Mouse (Mus musculus) CH12.LX (cell line): ENCODE measurements at regions not wholly inside any gene's neighbourhood (a gene's known extent, or its start where the extent isn't known, plus 50 kb on each side); places are given as distances from the start of the nearest gene placed in this dataset.

ENCODE experiments used
- DNase-seq: peaks from one replicate; pipeline ENCODE4 v3.0.0-alpha.2; 2013; ENCODE audit errors: extremely low read depth
- H3K27ac ChIP-seq: 2 replicates; pipeline ENCODE4 v1.5.1; 2012; ENCODE audit warnings: low read depth, mild to moderate bottlenecking, control low read depth, moderate library complexity; ENCODE audit not compliant: insufficient read depth
- H3K27me3 ChIP-seq: replicated peaks from 2 replicates; pipeline ENCODE3; 2012; ENCODE audit warnings: inconsistent platforms
- H3K36me3 ChIP-seq, 2 experiments: replicated peaks in 1 of 2; 2 replicates each; pipeline versions ENCODE3 to v1.6.1; 2012; ENCODE audit warnings: inconsistent platforms in 1 of 2, low read length in 1 of 2, mild to moderate bottlenecking in 1 of 2, mixed read lengths in 1 of 2, moderate library complexity in 1 of 2; ENCODE audit not compliant: control insufficient read depth in 1 of 2, insufficient read depth in 1 of 2
- H3K4me1 ChIP-seq, 2 experiments: 2 replicates each; pipeline ENCODE4 v1.6.1; 2012; ENCODE audit warnings: inconsistent platforms in 1 of 2, moderate library complexity in 1 of 2; ENCODE audit not compliant: insufficient read depth in 2 of 2, control insufficient read depth in 1 of 2
- H3K4me2 ChIP-seq: 2 replicates; pipeline ENCODE4 v1.6.1; 2012; ENCODE audit warnings: low read depth, mild to moderate bottlenecking, control low read depth; ENCODE audit not compliant: poor library complexity, insufficient read depth, severe bottlenecking
- H3K4me3 ChIP-seq, 3 experiments: fragments of 150-350 bp in 1 of 3; sonication (generic) in 1 of 3; replicated peaks in 1 of 3; 2 replicates each; pipeline versions ENCODE3 to v1.5.1; 2011 to 2012; ENCODE audit warnings: low read depth in 2 of 3, low read length in 2 of 3, mild to moderate bottlenecking in 2 of 3, moderate library complexity in 2 of 3, control low read depth in 1 of 3, improper control_type of control experiment in 1 of 3, inconsistent platforms in 1 of 3, mixed read lengths in 1 of 3; ENCODE audit not compliant: poor library complexity in 1 of 3
- H3K79me2 ChIP-seq: replicated peaks from 2 replicates; pipeline ENCODE4 v1.6.1; 2012; ENCODE audit warnings: mild to moderate bottlenecking, moderate library complexity; ENCODE audit not compliant: control insufficient read depth, poor library complexity, insufficient read depth, severe bottlenecking; ENCODE audit errors: extremely low read depth
- H3K9ac ChIP-seq: 2 replicates; pipeline ENCODE4 v1.6.1; 2012; ENCODE audit warnings: low read depth, mild to moderate bottlenecking, control low read depth, moderate library complexity; ENCODE audit not compliant: insufficient read depth
- H3K9me3 ChIP-seq: replicated peaks from 2 replicates; pipeline ENCODE3; 2012; ENCODE audit warnings: low read length, inconsistent platforms, mixed read lengths
- E2F4 ChIP-seq: IDR thresholded peaks from 2 replicates; pipeline ENCODE4 v1.6.1; 2011; ENCODE audit warnings: low read depth, low read length, improper control_type of control experiment; ENCODE audit not compliant: insufficient replicate concordance
- ELF1 ChIP-seq: IDR thresholded peaks from 2 replicates; pipeline ENCODE4 v1.6.1; 2014; ENCODE audit warnings: low read depth, mild to moderate bottlenecking, inconsistent platforms, low read length, improper control_type of control experiment
- EP300 ChIP-seq: IDR thresholded peaks from 2 replicates; pipeline ENCODE4 v1.6.1; 2011; ENCODE audit warnings: low read length, improper control_type of control experiment
- ETS1 ChIP-seq: conservative IDR thresholded peaks from 2 replicates; pipeline ENCODE4 v1.6.1; 2012; ENCODE audit warnings: low read depth, mild to moderate bottlenecking, inconsistent platforms, low read length, improper control_type of control experiment, moderate library complexity
- HCFC1 ChIP-seq: IDR thresholded peaks from 2 replicates; pipeline ENCODE4 v1.6.1; 2012; ENCODE audit warnings: low read depth, mild to moderate bottlenecking, inconsistent platforms, low read length, improper control_type of control experiment
- IRF4 ChIP-seq: IDR thresholded peaks from 2 replicates; pipeline ENCODE4 v1.6.1; 2014; ENCODE audit warnings: low read depth, mild to moderate bottlenecking, inconsistent platforms, low read length, improper control_type of control experiment
- KAT2A ChIP-seq: IDR thresholded peaks from 2 replicates; pipeline ENCODE4 v1.6.1; 2012; ENCODE audit warnings: low read length, improper control_type of control experiment, inconsistent platforms; ENCODE audit not compliant: insufficient replicate concordance
- MAFK ChIP-seq: IDR thresholded peaks from 2 replicates; pipeline ENCODE4 v1.6.1; 2011; ENCODE audit warnings: low read length, improper control_type of control experiment; ENCODE audit not compliant: insufficient replicate concordance
- MYC ChIP-seq: IDR thresholded peaks from 2 replicates; pipeline ENCODE4 v1.6.1; 2011; ENCODE audit warnings: low read depth, mild to moderate bottlenecking, improper control_type of control experiment, low read length
- NRF1 ChIP-seq: IDR thresholded peaks from 2 replicates; pipeline ENCODE4 v1.6.1; 2014; ENCODE audit warnings: low read depth, mild to moderate bottlenecking, inconsistent platforms, low read length, improper control_type of control experiment, moderate library complexity
- PAX5 ChIP-seq: IDR thresholded peaks from 2 replicates; pipeline ENCODE4 v1.6.1; 2012; ENCODE audit warnings: low read length, inconsistent platforms, mixed read lengths
- RCOR1 ChIP-seq: conservative IDR thresholded peaks from 2 replicates; pipeline ENCODE4 v1.6.1; 2012; ENCODE audit warnings: low read depth, mild to moderate bottlenecking, inconsistent platforms, low read length, improper control_type of control experiment
- SMC3 ChIP-seq: IDR thresholded peaks from 2 replicates; pipeline ENCODE4 v1.6.1; 2011; ENCODE audit warnings: low read depth, low read length, improper control_type of control experiment
- TBP ChIP-seq: conservative IDR thresholded peaks from 2 replicates; pipeline ENCODE4 v1.6.1; 2011; ENCODE audit warnings: low read depth, low read length, improper control_type of control experiment
- TCF12 ChIP-seq: IDR thresholded peaks from 2 replicates; pipeline ENCODE4 v1.6.1; 2014; ENCODE audit warnings: low read depth, mild to moderate bottlenecking, inconsistent platforms, low read length, improper control_type of control experiment
- USF1 ChIP-seq: IDR thresholded peaks from 2 replicates; pipeline ENCODE4 v1.6.1; 2014; ENCODE audit warnings: low read depth, mild to moderate bottlenecking, inconsistent platforms, low read length, improper control_type of control experiment
- ZKSCAN1 ChIP-seq: IDR thresholded peaks from 2 replicates; pipeline ENCODE4 v1.6.1; 2012; ENCODE audit warnings: low read depth, inconsistent platforms, low read length, improper control_type of control experiment, borderline replicate concordance
- ZMIZ1 ChIP-seq: IDR thresholded peaks from 2 replicates; pipeline ENCODE4 v1.6.1; 2012; ENCODE audit warnings: low read depth, mild to moderate bottlenecking, inconsistent platforms, low read length, improper control_type of control experiment
- dilution Hi-C: fragments of 300-500 bp; cut with MboI; formaldehyde crosslinking; loops from 2 replicates; pipeline ENCODE4 v1.14.3; 2020; ENCODE audit warnings: low sequenced_read_pairs; ENCODE audit not compliant: extremely low pct_unique_long_range_greater_than_20kb, extremely low pct_ligation_motif_present
- in situ Hi-C: fragments of 300-500 bp; cut with MboI; formaldehyde crosslinking; loops from 3 replicates; pipeline ENCODE4 v1.14.3; 2019; ENCODE audit warnings: low sequenced_read_pairs, low pct_ligation_motif_present, low pct_unique_long_range_greater_than_20kb, mixed read lengths

- Histone ChIP-seq H3K27me3 (no peaks in the 10 kb centered on the region), H3K4me2 (no peak overlapping the region), H3K4me3 (no peak overlapping the region), H3K4me1 (peaks cover 0 to 2% of the 10 kb centered on the region in 2 experiments; a peak in 1 of 4 replicates), H3K9me3 (no peaks in the 10 kb centered on the region), H3K9ac (no peak overlapping the region), H3K79me2 (no peaks in the 10 kb centered on the region), H3K36me3 (no peaks in the 10 kb centered on the region), H3K27ac (no peak overlapping the region)
- no peak for TF ChIP-seq TBP
- TF ChIP-seq ZKSCAN1: no peak
- TF ChIP-seq HCFC1: no peak
- no peak for TF ChIP-seq ZMIZ1
- TF ChIP-seq RCOR1: no peak
- no peak for TF ChIP-seq MYC
- no peak for TF ChIP-seq IRF4
- no peak for TF ChIP-seq KAT2A
- TF ChIP-seq USF1: no peak
- no peak for TF ChIP-seq MAFK
- TF ChIP-seq E2F4: no peak
- no peak for TF ChIP-seq ETS1
- in situ Hi-C loops: no loop called here
- dilution Hi-C loops: no loop called here
- no peak for DNase-seq
Measured at GRCm38 (mm10) chr12:13056246-13056645, 114.5 kb upstream of the Mycn start.

- Histone ChIP-seq H3K27me3 (no peaks in the 10 kb centered on the region), H3K9me3 (no peaks in the 10 kb centered on the region), H3K4me2 (no peak overlapping the region), H3K4me3 (no peak overlapping the region), H3K4me1 (peaks cover 0 to 2% of the 10 kb centered on the region in 2 experiments; a peak in 1 of 4 replicates), H3K9ac (no peak overlapping the region), H3K36me3 (no peaks in the 10 kb centered on the region), H3K27ac (no peak overlapping the region), H3K79me2 (no peaks in the 10 kb centered on the region)
- dilution Hi-C loops (no loop called here), in situ Hi-C loops (no loop called here)
- DNase-seq: no peak
- no peak for TF ChIP-seq KAT2A
- TF ChIP-seq SMC3: no peak
- TF ChIP-seq TCF12: no peak
- no peak for TF ChIP-seq IRF4
- TF ChIP-seq PAX5: no peak
- no peak for TF ChIP-seq EP300
- TF ChIP-seq ELF1: no peak
- TF ChIP-seq TBP: no peak
- no peak for TF ChIP-seq NRF1
- no peak for TF ChIP-seq ETS1
Measured at GRCm38 (mm10) chr12:13054611-13055010, 112.9 kb upstream of the Mycn start.
